Mouse (Mus musculus): ENCODE results near the gene Myt1l. TPM values are rescaled to one million over a fixed set of nuclear protein-coding genes. Genes with fewer than 3 reads are reported as not detected.

Gene Myt1l
- polyA plus RNA-seq, 1 experiment from 2014 or later = 233 TPM

DNA sequence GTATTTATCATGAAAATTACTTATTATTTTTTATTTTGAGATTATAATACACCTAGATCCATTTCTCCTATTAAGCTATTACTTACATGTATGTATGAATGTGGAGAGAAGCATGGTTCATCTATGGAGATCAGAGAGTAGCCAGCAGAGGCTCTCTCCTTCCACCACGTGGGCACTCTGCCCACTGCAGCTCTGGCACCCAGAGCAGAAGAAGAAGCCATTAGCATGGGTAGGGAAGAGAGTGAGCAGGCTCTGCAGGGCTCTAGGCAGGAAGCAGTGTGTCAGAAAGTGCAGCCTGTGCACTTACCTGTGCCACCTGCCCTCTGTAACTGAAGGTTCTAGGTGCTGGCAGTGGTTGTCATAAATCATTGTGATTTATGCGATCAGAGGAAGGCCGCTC lies 321.8 kb downstream of the Myt1l start:
- no peak overlapping the region for H3K27ac ChIP-seq (replicated peaks)
- no peaks in the 10 kb centered on the region for H3K27me3 ChIP-seq
- WGBS = 74% methylated on average over 3 of the region's 3 CpGs
- peaks cover 5% of the 10 kb centered on the region; the same call in 1 of the 2 replicates for H3K4me1 ChIP-seq (replicated peaks)
- H3K9ac ChIP-seq = no peak overlapping the region
- H3K36me3 ChIP-seq = peaks cover 26% of the 10 kb centered on the region
- H3K4me2 ChIP-seq = no peak overlapping the region
- ATAC-seq (ENCODE audit: low FRiP score, low read depth) = no peak
- H3K9me3 ChIP-seq = no peaks in the 10 kb centered on the region
- H3K4me3 ChIP-seq = no peak overlapping the region

DNA sequence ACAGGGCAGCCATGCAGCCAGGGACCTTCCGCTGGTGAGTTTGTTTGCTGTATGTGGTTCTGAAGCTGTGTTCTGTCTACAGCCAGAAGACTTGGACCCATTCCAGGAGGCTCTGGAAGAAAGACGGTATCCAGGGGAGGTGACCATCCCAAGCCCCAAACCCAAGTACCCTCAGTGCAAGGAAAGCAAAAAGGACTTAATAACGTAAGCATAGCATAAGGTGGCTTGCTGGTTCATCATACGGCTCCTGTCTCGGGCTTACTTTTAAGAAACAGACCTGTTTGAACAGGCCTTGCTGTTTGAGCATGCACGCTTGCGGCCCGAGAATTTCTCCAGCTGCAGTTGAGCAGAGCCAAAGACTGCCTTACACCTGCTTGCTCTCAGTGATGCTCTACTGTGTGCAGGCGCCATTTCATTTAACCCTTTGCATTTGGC lies 326.0 kb downstream of the Myt1l start:
- Histone ChIP-seq H3K4me1 (replicated peaks) (peaks cover 5% of the 10 kb centered on the region; the same call in 1 of the 2 replicates), H3K4me2 (no peak overlapping the region), H3K4me3 (no peak overlapping the region), H3K27ac (replicated peaks) (peak overlapping the region; percentile 37; the same call in 1 of the 2 replicates), H3K9ac (no peak overlapping the region), H3K36me3 (peaks cover 53% of the 10 kb centered on the region), H3K9me3 (no peaks in the 10 kb centered on the region), H3K27me3 (no peaks in the 10 kb centered on the region)
- ATAC-seq (ENCODE audit: low FRiP score, low read depth) = no peak
- 69% methylated on average over 9 of the region's 9 CpGs for WGBS

DNA sequence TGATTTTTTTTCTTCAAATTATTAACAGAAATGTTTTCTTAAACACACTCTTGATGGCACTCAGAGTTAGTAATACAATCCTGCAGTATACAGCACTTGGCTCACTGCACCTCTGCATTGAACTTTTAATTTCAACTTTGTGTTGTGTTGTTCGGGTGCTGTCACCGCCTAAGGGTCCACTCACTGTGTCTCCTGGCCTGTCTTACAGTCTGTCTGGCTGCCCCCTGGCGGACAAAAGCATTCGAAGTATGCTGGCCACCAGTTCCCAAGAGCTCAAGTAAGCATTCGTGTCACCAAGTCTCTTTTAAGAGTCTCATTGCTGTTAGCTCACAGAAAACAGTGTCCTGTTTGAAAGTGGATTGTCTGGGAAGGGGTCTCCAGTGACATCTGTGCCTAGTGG lies 326.8 kb downstream of the Myt1l start:
- Histone ChIP-seq H3K4me1 (replicated peaks) (peaks cover 5% of the 10 kb centered on the region; the same call in 1 of the 2 replicates), H3K9me3 (no peaks in the 10 kb centered on the region), H3K27ac (replicated peaks) (no peak overlapping the region), H3K27me3 (no peaks in the 10 kb centered on the region), H3K36me3 (peaks cover 49% of the 10 kb centered on the region), H3K9ac (no peak overlapping the region), H3K4me3 (no peak overlapping the region), H3K4me2 (no peak overlapping the region)
- 32% methylated on average over 5 of the region's 5 CpGs for WGBS
- 0 out of 2 replicates have a peak, but pooled peaks have one; percentile 34 for ATAC-seq (ENCODE audit: low FRiP score, low read depth)

DNA sequence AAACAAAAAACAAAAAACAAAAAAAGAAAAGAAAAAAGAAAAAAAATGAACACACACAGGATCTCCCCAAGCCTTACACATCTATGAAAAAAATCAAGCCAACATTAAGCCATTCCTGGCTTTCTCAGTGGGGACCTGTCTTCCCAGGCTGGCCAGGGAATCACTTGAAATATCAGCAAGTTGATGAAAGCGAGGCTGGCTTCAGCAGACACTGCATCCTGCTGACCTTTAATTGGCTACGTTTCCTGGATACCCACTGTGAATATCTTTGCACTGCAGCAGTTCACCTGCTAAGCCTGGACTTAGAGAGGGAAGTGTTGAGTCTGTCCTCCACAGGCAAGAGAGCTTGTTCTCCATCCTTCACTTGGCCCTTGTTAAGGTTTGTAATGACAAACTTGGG lies 332.8 kb downstream of the Myt1l start:
- Histone ChIP-seq H3K4me1 (replicated peaks) (no peaks in the 10 kb centered on the region), H3K36me3 (peaks cover 26% of the 10 kb centered on the region), H3K27ac (replicated peaks) (no peak overlapping the region), H3K9me3 (no peaks in the 10 kb centered on the region), H3K4me3 (no peak overlapping the region), H3K9ac (no peak overlapping the region), H3K27me3 (no peaks in the 10 kb centered on the region), H3K4me2 (no peak overlapping the region)
- WGBS = 21% methylated on average over 2 of the region's 2 CpGs
- ATAC-seq (ENCODE audit: low FRiP score, low read depth) = no peak

DNA sequence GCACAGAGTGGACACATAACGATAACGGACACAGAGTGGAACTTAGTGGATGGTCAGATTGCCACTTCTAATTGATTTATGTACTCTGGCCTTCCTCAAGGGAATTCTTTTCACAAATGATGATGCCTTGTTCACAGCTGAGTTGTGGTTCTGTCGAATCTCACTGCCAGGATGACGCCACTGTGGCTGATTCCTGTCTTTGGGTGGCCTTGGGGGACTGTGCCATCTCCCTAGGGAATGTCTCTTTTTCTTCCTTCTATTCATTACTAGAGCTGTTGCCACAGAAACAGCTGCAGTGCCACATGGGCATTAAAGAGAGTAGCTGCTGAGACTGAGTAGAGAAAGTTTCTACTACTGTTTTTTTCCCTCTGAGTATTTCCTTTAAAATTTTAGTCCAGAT lies 340.1 kb downstream of the Myt1l start:
- Histone ChIP-seq H3K27ac (replicated peaks) (peak overlapping the region; percentile 56; the same call in 1 of the 2 replicates), H3K9me3 (no peaks in the 10 kb centered on the region), H3K27me3 (no peaks in the 10 kb centered on the region), H3K9ac (no peak overlapping the region), H3K4me1 (replicated peaks) (peaks cover 31% of the 10 kb centered on the region), H3K4me2 (no peak overlapping the region), H3K4me3 (no peak overlapping the region), H3K36me3 (peaks cover 9% of the 10 kb centered on the region)
- no peak for ATAC-seq (ENCODE audit: low FRiP score, low read depth)
- WGBS = 27% methylated on average over 4 of the region's 4 CpGs

DNA sequence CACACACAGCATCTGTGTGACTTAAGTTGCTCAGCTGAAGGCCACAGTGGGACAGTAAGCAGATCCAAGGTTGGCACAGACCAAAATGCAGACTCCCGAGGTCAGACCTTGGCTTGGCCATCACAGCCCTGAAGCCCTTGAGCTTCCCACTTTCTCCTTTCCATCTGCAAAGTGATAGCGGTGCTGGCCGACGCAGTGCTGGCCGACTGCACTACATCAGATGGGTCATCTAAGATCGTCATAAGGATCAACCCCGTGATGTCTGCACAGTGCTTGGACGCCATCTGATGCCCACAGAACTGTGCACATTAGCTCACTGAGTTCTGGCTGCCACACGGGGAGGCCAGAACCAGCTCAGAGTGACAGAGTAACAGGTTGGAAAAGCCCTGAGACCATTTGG lies 340.6 kb downstream of the Myt1l start:
- Histone ChIP-seq H3K4me1 (replicated peaks) (peaks cover 35% of the 10 kb centered on the region), H3K4me2 (no peak overlapping the region), H3K9me3 (no peaks in the 10 kb centered on the region), H3K27ac (replicated peaks) (peak overlapping the region; percentile 48), H3K9ac (no peak overlapping the region), H3K36me3 (peaks cover 9% of the 10 kb centered on the region), H3K4me3 (no peak overlapping the region), H3K27me3 (no peaks in the 10 kb centered on the region)
- WGBS = 77% methylated on average over 9 of the region's 9 CpGs
- no peak for ATAC-seq (ENCODE audit: low FRiP score, low read depth)

DNA sequence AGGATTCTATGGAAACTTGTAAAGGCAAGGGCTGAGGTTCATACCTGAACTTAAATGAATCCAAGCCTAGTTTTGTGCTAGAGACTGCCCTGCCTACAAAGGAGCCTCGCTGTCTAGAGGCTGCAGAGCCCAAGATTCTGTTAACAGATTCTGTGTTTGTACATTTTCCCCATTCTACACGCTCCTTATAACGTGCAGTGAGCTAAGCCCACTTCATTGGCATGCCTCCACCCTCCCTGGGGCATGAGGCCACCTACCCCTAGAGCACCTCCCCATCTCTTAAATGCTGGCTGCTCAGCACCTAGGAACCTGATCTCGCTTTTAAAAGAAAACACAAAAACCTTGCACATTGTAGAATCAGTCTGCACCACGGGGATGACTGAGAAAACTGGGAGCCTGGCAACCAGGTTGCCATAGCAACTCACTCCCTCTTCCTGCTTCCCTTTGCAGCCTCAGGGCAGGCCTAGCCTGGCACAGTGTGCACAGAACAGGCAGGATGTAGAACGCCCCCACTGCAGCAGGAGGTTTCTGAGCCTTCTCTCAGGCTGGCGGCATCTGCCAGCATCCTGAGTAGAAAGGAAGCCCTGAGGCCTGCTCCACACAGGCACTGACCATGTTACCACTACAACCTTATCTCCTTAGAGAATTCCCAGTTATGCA lies 344.1 kb downstream of the Myt1l start:
- H3K27ac ChIP-seq (replicated peaks) = peak overlapping the region; percentile 95
- ATAC-seq (ENCODE audit: low FRiP score, low read depth) = peak; percentile 96
- peaks cover 37% of the 10 kb centered on the region for H3K4me1 ChIP-seq (replicated peaks)
- H3K9ac ChIP-seq = peak overlapping the region; percentile 13; the same call in 1 of the 2 replicates
- peak overlapping the region; percentile 39 for H3K4me2 ChIP-seq
- WGBS = 8% methylated on average over 7 of the region's 7 CpGs
- H3K27me3 ChIP-seq = no peaks in the 10 kb centered on the region
- no peak overlapping the region for H3K4me3 ChIP-seq
- H3K9me3 ChIP-seq = no peaks in the 10 kb centered on the region
- H3K36me3 ChIP-seq = peaks cover 6% of the 10 kb centered on the region

DNA sequence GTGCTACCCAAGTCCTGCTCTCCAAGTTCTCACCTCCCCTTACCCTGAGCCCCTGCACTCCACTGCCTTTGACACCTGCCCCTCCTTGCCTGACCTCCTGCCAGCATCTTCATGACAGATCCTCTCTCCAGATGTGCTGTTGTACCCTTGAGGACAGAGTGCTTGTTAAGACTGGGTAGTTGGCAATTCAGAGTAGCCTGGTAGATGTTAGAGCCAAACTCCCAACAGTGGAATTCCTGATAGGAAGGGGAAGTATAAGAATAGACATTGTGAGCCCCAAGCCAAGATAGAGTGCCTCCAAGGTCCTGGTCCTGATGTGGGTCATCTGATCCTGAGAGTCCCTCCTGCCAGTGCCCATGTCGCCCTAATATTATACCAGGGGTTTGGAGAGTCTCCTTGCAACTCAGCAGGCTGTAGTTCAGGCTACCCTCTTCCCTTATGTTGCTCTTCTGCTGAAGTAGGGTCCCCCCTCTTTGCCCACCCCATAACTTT lies 345.1 kb downstream of the Myt1l start:
- Histone ChIP-seq H3K4me1 (replicated peaks) (peaks cover 34% of the 10 kb centered on the region), H3K9me3 (no peaks in the 10 kb centered on the region), H3K4me3 (no peak overlapping the region), H3K4me2 (no peak overlapping the region), H3K9ac (no peak overlapping the region), H3K27me3 (no peaks in the 10 kb centered on the region), H3K27ac (replicated peaks) (peak overlapping the region; percentile 95), H3K36me3 (no peaks in the 10 kb centered on the region)
- WGBS = 86% methylated on average over 1 of the region's 1 CpGs
- ATAC-seq (ENCODE audit: low FRiP score, low read depth) = no peak

DNA sequence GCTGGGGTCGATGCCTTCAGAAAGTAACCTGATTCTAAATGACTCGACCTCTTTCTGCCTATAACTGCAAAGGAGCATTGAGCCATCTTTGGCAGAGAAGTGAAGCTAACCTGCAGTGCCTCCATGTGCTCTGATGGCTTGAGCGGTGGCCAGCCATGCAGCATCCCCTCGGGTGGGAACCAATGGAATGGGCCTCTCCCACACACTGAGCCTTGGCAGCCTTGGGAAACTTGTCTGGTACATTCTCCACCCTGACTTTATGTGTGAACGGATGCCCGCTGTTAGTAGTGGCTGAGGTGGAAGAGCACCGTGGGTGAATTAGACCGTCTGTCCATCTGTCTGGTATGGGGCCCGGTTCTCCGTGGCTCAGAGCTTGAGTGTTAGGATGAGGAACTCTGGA lies 349.8 kb downstream of the Myt1l start:
- Histone ChIP-seq H3K9me3 (no peaks in the 10 kb centered on the region), H3K9ac (no peak overlapping the region), H3K4me2 (no peak overlapping the region), H3K27me3 (no peaks in the 10 kb centered on the region), H3K36me3 (peaks cover 9% of the 10 kb centered on the region; the same call in 1 of the 2 replicates), H3K4me3 (no peak overlapping the region), H3K4me1 (replicated peaks) (peaks cover 27% of the 10 kb centered on the region), H3K27ac (replicated peaks) (peak overlapping the region; percentile 25; the same call in 1 of the 2 replicates)
- 86% methylated on average over 10 of the region's 10 CpGs for WGBS
- ATAC-seq (ENCODE audit: low FRiP score, low read depth) = no peak

DNA sequence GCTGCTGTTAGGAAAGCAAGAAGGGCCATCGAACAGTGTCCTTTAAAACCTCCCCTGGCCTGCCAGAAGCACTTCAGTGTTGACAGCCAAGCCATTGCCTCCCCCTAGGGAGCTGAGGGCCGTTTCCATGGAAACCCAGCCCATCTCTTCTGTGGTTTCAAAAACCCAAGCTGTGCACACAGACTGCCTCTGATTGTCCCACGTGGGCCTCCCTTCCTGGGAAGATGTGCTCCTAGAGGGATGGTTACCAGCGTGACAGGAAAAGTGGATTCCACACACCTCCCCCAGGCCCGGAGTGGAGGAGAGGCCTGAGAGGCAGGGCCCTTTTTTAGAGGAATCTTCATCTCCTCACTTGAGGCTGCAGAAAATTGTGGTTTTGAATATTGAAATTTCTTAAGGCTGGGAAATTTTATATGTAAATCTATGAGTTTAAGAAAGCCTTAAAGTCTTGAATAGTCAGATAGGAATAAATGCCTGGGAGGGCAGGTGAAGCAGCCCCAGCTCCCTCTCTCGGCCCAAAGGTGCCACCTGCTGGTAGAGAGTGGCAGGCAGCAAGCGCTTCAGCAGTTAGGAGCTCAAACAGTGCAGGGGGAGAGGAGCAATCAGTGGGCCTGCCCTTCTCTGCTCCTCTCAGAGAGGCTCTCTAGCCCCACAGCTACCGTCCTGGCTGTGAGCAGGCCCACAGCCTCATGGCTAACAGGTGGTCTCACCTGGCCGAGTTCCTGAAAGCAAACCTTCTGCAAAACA lies 354.9 kb downstream of the Myt1l start:
- H3K9ac ChIP-seq = no peak overlapping the region
- 6% methylated on average over 9 of the region's 9 CpGs for WGBS
- H3K4me1 ChIP-seq (replicated peaks) = peaks cover 34% of the 10 kb centered on the region
- no peaks in the 10 kb centered on the region for H3K9me3 ChIP-seq
- no peaks in the 10 kb centered on the region for H3K27me3 ChIP-seq
- H3K4me2 ChIP-seq = peak overlapping the region; percentile 24; the same call in 1 of the 2 replicates
- ATAC-seq (ENCODE audit: low FRiP score, low read depth) = peak; percentile 92
- no peak overlapping the region for H3K4me3 ChIP-seq
- H3K36me3 ChIP-seq = peaks cover 22% of the 10 kb centered on the region
- peak overlapping the region; percentile 82 for H3K27ac ChIP-seq (replicated peaks)

DNA sequence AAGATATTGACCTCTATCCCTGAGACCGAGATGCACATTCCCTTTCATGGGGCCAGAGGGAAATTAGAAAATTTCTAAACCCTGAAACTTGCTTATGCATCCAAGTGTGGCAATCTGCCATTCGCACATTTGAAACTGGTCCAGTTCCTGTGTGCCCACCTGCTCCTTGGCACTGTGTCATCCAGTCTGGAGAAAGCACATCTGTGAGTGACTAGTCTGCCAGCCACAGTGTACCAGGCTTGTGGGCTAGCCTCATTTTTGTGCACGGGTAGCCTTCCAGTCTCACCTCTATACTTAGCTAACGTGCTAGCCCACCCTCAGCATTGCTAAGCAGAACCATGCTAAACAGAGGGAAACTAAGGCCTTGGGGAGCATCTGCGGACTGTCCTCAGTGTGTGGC lies 356.2 kb downstream of the Myt1l start:
- no peak for ATAC-seq (ENCODE audit: low FRiP score, low read depth)
- H3K4me2 ChIP-seq = no peak overlapping the region
- no peaks in the 10 kb centered on the region for H3K9me3 ChIP-seq
- no peaks in the 10 kb centered on the region for H3K27me3 ChIP-seq
- 64% methylated on average over 5 of the region's 5 CpGs for WGBS
- no peak overlapping the region for H3K9ac ChIP-seq
- no peak overlapping the region for H3K4me3 ChIP-seq
- peak overlapping the region; percentile 82 for H3K27ac ChIP-seq (replicated peaks)
- peaks cover 24% of the 10 kb centered on the region for H3K36me3 ChIP-seq
- H3K4me1 ChIP-seq (replicated peaks) = peaks cover 34% of the 10 kb centered on the region

DNA sequence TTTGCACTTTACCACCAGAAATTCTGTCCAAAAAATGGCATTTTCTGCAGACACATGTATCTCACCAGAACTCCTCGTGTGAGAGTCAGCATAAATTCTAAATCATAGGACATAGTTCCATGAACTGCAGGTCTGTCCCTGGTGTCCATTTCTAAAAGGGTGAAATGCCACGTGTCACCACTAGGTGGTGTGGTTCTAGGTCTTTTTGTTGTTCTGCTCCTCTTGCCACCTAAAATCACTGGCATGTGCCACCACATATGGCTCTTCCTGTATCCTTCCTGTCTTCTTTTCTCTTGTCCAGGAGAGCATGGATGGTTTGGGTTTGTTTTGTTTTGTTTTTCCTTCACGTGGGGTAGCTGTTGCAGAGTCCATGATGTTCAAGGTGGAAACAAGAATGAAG lies 366.5 kb downstream of the Myt1l start:
- H3K36me3 ChIP-seq = peaks cover 46% of the 10 kb centered on the region
- no peak overlapping the region for H3K4me2 ChIP-seq
- 29% methylated on average over 3 of the region's 3 CpGs for WGBS
- no peak overlapping the region for H3K27ac ChIP-seq (replicated peaks)
- H3K27me3 ChIP-seq = no peaks in the 10 kb centered on the region
- no peaks in the 10 kb centered on the region for H3K4me1 ChIP-seq (replicated peaks)
- no peak overlapping the region for H3K4me3 ChIP-seq
- no peaks in the 10 kb centered on the region for H3K9me3 ChIP-seq
- H3K9ac ChIP-seq = no peak overlapping the region
- no peak for ATAC-seq (ENCODE audit: low FRiP score, low read depth)

Measured in hindbrain, embryonic 15.5 days (tissue).